Mouse (Mus musculus): ENCODE data around the gene Camk1g.

The Camk1g gene

DNA sequence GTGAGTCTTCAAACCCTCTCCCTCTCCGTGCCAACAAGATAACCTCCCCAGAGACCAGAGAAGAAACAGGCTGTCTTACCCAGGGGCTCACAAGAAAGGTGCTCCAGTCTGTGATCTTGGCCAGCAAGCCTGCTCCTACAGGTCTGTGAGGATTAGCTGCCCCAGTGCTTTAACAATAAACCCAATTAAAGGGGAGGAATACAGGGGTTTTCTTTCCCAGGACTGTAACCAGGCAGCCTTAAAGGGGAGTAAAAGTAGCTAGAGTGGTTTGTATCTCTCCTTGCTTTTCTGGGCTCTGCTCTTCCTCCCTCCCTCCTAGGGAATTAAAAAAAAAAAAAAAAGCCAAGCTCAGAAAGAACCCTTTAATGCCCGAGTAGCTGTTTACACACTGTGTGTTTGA lies at the start of gene Camk1g:
Camk1g (minus strand) TSS at position 203 of the 400 bp plus-strand sequence.
- DNase-seq, result no peak

DNA sequence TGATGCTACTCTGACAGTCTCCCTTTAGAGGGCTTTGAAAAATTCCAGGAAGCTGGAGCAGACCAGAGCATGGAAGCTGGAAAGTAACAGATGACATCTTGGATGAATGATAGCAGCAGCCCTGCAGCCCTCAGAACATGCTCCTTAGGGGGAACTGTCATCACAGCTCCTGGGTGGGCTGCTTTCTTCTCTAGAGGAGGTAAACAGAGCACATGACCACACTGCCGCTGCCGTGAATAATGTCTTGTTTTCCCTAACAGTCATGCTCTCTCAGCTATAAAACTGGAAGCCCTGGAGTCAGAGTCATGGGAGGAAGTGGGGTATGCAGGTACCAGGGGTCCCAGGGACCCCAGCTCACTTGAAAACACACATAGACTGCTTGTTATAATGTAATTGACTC lies 49.1 kb upstream of the Camk1g start:
- no peak for DNase-seq

DNA sequence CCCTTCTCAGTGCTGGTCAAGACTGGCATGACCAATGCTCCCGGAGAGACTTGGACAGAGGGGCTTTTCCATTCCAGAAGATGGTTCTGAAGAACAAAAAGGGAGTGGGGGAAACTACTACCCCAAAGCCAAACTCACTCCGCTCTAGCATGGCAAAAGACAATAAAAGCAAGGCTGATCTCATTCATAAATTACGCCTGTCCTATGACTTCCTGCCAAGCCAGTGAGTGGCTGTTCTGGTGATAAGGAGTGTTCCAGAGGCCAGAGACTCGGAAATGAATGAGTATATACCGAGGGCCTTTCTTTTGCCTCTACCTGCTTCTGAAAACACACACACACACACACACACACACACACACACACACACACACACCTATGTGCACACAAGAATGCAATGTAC lies 48.6 kb upstream of the Camk1g start:
- DNase-seq, result no peak

DNA sequence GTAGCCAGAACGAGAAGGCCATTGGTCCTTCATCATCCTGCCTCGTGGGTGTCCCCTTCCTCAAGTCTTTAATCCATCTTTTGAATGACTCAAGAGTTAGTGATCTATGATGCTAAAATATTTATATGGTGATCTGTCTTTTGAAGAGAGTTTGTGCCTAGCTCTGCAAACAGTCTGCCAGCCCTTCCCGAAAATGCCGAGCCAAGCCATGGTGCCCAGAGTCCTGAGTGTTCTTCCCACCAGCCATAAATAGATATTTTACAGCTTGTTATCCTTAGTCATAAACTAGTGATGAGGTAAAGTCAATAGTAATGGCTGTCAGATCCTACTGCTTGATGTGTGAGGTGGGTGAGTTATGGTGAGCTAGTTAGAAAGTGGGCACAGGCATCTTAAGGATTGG lies 44.0 kb upstream of the Camk1g start:
- no peak for DNase-seq

DNA sequence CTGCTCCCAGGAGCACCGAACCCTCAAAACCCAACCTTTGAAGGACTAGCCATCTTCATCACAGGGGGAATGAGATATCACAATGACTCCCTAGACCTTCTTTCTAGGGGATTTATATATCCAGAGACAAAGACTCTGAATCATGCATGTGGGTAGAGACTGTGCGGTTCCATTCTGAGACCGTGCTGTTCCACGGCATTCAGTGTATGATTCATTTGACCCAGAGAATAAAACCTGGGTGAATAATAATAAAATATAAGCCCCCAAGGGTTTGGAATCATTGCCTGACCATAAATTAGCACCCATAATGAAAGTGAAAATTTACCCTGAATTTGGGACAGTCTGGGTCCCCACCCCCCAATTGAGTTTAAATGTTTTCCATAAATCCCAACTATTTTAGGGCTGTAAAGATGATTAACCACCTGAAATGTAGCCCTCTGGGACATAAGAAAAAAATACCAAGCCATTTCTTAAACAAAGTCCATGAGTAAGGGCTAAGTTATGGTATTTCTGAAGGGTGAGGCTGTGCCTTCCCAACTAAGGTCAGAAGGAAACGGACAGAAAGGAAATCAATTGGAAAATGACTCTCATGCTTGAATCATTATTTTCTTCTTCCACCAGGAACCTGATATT lies 43.4 kb upstream of the Camk1g start:
- no peak for DNase-seq

DNA sequence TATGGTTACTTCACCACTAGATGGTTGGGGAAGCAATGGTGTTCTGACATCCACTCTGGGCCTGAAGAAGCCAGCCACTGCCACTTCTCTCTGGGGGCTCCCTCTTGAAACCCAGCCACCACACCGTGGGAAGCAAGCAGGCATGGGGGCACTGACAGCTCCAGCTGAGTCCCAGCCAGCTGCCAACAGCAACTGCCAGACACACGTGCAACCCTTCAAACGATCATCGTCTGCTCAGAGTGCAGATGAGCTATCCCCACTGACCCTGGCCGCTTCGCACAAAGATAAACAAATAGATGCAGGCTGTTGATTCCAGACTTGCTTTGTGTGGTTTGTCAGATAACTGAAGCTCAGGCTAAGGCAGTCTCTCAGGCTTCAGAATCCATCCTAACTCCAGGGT lies 37.4 kb upstream of the Camk1g start:
- no peak for DNase-seq

DNA sequence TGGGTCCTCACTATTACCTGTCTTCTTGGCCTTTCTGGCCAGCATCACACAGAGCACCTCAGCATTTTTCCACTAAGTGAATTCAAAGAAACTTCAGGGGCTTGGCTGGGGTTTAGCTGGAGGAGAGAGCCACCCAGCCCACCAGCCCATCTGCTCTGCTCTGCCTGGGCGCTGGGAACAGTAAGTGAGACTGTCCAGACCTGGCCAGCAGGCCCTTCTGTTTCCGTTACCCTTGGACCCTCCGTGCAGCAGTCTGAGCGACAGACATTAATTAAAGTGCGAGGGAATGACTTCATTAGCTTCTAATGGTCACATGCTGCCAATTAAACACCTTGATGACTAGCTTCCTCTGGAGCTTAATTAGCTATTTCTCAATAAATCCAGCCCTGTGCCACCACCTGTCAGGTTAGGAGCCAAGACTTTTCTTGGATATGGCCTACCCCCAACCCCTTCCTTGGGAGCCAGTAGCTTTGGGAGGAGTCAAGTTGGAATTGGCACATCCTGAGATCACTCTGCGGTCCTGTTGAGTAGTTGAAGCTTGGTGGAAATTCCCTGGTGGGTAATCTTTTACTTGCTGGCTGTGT lies 36.1 kb upstream of the Camk1g start:
- no peak for DNase-seq

DNA sequence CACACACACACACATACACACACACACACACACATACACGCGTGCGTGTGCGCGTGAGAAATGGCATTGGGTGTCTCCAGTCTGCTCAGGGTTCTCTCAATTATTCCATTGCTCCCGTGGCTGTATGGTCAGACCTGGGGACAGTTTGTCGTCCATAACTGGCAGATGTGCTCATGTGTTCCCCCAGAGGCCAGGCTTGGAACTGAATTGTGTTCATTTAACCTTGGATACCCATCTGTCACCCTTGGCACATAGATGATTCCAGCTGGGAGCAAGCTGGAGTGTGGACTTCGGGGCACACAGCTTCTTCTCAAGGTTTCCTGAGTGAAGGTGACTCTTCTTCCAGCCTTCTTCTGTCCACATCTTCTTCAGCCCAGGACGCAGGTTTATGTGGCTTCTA lies 31.6 kb upstream of the Camk1g start:
- DNase-seq, result no peak

DNA sequence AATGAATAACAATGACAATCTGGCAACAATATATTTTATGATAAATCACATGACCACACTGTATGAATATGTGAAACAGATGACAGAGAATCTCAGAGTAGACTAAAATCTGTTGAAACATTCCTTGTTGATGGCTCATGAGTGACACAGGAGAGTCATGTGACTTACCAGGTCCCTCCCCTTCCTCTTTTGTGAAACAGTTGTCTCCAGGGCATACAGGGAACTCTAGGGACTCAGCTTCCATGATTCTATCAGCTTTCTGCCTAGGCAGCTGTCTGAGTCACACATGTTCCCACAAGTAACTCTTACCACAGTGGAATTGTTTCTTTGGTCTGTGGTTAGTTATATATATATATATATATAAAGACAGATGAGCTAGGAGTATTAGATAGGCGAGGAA lies 30.2 kb upstream of the Camk1g start:
- no peak for DNase-seq

DNA sequence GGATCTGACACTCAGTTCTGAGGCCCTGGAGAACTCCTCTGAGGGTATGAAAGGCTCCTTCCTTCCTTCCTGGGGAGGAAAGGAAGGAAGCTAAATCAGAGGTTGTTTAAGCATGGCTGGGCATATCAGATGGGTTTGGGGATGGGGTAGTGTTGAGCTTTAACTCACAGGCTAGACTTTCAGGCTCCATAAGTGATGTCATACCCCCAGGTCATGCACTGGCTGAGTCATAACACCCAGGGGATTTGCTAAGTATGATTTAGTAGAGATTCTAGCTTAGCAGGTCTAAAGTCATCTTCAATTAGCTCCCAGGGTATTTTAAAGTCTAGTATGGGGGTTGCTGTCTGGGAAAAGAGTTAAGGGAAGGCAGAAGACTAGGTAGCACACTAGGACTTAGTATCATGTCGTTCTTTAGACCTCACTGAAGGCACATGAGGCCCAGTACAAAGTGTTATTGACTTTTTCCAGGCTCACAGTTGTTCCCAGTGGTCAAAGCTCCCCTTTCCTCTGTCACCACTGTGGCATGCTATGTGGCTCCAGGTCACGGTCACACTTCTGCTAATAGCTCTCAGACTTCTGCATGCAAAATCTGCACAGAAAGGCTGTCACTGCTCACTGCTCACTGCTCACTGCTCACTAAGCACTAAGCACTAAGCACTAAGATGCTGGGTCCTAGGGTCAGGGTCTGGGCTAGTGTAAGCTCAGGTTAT lies 28.8 kb upstream of the Camk1g start:
- no peak for DNase-seq

DNA sequence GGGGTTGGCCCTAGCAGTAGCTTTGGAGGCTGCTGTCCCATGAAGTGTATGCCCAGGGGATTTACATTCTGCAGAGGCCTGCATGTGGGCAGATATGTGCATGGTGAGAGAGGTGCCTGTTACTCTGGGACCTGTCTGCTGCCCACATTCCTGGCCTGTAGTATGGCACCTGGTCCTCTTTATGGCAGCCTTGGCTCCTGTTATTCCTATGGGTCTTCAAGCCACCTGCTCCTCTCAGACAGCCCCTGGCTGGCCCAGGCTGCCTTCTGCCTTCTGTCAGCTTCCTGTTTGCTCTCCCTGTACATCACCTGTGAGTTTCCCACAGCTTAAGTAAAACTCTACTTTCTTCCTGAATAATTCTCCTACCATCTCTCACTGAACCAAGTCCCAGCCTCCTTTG lies 27.0 kb upstream of the Camk1g start:
- DNase-seq, result no peak

DNA sequence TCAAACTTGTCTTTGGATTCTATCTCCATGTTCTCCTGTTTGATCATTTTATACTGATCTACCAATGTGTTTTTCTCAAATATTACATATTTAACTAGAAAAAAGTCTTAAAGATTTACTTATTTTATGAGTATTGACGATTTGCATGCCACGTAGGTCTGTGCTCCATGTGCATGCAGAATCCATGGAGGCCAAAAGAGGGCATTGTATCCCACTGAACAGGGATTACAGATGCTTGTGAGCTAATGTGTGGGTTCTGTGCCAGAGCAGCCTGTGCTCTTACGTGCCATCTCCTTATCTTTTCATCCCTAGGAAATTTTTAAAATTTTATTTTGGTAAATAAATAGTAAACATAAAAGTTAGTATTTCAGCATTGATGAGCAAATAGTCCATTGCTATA lies 22.2 kb upstream of the Camk1g start:
- DNase-seq, result no peak

DNA sequence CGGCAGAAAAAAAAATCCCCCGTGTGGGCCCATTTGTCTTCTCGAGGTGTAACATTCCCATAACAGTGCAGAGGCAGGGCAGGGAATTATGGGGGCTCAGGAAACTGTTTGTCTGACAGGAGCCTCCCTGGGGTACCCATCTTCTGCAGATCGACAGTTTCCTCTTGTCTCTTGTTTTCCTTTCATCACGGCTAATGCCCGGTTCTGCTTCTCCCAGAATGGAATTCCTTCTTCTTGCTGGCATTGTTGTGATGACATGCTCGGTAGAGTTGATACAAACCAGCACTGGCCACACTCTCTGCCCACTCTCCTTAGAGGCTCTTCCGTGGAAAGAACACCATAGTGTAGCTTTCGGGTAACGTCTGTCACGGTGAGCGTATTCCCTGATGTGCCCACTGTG lies 19.9 kb upstream of the Camk1g start:
- no peak for DNase-seq

DNA sequence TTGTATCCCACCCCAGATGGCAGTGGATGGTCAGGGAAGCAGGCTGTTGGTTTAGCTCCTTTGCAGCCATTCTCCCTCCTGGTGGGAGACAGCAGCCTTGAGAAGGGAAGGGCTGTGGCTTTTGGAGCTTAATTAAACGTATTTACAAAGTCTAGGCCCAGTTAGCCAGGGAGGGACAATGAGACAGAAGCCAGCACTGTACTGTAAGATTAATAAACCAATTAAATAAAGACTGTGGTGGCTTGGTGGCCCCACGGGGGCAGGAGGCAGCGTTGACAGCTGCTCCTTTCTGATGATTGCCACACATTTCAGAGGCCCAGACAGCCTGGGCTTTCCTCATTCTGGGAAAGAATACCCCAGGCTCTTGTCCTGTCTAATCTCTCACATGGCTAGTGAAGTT lies 19.4 kb upstream of the Camk1g start:
- DNase-seq, result no peak

DNA sequence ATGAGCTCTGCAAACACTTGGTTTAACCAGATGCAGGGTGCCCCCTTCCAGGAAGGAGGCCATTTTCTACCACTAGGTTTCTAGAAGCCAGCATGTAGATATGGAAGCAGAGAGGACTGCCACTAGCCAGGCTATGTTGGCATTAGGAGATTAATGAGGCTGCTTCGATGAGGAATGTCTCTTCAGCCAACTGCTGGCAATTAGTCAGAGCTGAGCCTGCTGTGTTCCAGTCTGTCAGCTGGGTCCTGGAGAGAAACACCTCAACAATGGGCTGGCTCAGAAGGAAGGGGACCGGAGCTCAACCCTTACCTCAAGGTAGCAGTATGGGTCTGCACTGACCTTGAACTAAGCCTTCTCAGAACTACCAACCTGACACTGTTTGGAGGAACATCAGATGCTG lies 17.1 kb upstream of the Camk1g start:
- DNase-seq, result no peak

DNA sequence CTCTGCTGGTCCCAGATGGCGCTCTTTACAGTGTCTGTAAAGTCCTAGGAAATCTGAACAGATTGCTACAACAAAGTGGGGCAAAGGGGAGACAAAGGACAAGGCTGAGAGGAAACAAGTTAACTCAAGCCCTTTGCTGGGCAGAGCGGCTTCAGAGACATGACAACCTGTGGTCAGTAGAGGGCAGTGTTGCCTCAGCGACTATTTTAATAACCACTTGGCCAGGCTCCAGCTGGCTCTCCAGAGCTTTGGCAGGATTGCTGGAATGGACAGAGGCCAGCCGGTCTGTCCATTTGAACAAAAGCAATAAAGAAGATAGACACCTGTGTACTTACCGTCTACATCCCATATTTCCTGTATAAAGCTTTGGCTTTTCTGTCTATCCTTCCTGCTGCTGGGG lies 16.0 kb upstream of the Camk1g start:
- DNase-seq, result peak; percentile 88

DNA sequence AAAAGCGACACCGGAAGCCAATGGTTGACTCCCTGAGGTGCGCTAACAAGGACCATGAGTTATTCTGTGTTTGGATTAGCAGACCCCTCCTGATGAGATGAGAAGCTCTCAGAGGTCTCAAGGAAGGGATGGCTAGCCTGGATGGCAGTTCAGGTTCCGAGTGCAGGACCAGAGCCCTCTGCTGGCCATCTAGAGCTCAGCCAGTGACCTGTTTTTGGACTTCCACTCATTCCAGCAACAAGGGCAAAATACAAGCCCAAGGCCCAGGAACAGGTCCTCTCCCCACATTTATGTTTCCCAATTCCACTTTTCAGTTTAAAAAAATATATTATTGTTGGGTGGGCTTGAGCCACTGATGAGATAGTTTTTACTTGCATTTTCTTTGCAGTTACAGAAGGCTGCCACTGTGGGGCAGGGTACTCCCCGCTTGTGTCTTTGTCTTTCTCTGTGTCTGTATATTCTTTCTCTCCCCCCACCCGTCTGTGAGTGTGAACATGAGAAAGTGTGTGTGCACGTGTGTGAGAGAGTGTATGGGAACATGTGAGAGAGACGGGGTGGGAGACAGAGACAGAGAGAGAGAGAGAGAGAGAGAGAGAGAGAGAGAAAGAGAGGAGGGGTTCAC lies 12.9 kb upstream of the Camk1g start:
- peak; percentile 59 for DNase-seq

DNA sequence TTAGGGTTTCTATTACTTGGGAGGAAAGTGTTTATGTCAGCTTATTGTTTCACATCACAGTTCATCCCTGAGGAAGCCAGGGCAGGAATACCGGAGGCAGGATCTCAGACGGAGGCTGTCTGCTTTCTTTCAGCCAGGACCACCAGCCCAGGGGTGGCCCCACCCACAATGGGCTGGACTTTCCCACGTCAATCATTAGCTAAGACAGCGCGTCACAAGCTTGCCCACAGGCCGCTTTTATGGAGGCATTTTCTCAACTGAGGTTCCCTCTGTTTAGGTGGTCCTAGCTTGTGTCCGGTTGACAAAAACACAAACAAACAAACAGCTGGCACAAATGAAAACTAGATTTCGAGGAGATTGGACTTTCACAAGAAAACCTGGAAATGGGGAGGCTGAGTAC lies 12.3 kb upstream of the Camk1g start:
- DNase-seq, result peak; percentile 31

DNA sequence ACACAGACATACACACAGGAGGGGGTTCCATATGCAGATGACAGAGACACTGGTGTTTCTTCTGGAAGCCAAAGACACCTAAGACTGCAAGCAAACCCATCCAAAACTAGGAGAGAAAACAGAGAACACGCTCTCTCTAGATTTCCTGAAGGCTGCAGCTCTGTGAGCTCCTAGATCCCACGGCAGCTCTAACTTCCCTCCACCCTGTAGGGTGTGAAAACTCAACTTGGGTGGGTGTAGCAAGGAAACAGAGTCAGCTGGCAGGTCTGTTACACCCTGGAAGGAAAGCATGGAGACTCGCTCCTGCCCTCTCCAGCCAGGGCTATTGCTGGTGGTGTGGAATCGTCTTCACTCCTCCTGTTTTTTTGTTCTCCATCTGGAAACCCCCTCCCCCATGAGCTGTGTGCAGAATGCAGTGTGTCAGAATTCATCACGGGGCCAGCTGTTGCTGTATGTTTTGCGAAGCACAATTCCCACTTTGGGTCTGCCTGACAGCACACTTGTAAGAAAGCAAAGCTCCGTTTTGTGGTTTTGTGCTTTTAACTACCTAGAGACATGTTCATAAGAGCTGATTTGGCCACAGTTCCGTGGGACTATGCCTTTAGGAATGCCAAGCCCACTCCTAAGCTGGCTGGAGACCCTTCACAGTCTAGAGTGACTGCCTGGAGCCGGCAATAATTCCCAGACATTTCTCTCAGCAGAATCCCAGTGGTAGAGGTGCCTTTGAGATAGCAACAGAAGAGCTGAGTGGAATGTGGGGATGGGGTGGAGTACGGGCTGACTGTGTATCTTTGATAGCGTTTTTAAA lies 11.7 kb upstream of the Camk1g start:
- DNase-seq, result no peak

DNA sequence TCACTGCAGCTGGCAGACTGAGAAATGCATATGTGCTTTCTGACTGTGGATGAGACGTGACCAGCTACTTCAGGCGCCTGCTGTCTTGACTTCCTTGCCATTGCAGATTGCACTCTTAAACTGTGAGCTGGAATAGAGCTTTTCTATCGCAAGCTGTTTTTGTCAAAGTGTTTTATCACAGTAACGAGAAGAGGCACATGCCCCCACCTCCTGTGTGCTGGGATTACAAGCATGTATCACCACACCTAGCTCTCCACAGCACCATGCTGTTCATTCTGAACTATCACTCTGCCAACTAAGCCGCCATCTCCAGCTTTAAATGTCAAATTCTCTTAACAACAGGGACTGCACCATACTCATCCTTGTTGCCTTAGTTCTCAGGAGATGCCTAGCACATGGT lies 10.8 kb upstream of the Camk1g start:
- no peak for DNase-seq

DNA sequence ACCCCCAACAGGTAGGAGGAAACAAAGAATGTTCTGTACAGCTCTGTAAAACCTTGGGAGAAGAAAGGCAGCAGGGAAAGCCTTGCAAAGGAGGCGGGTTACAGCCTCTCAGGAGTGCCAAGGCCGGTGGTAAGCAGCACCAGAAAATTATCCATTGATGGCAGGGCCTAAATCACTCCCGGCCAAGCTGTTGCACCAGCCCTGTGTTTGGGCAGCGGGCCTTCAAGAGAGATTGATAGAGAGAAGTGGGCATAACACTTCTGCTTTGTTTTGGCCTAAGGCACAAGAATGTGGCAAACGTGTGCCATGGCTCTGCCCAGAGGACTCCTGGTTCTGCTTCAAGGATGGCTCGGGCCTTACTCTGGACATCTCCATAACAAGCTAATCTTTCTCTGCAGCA lies 9.5 kb upstream of the Camk1g start:
- DNase-seq, result no peak

DNA sequence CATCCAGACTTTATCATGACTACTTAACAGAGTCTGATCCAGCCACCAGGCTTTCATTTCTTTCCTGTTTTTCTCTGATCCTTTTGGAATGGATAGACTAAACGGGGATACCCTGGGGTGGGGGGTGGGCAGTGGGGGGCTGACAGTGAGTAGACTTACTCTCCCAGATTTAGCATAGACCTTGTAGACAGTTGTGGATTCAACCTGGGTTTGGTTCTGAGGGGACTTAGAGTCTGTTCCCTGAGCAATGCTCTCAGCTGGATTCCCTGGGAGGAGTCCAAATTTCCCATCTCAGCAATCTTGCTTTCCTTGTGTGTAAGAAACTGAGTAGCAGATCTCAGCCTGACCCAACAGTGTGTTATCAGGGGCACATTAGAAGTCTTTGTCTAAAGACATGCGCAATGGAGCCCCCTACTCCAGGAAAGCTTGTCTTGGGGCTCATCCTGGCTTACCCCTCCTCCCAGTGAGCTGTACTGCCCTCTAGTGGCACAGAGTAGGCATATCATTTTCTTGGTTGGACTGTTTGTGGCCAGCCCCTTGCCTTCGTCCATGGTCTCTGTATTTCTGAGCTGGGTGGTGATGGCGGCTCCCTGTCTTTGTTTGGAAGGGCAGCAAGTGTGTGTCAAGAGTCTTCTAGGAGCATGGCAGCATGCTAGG lies 6.5 kb upstream of the Camk1g start:
- peak; percentile 42 for DNase-seq

DNA sequence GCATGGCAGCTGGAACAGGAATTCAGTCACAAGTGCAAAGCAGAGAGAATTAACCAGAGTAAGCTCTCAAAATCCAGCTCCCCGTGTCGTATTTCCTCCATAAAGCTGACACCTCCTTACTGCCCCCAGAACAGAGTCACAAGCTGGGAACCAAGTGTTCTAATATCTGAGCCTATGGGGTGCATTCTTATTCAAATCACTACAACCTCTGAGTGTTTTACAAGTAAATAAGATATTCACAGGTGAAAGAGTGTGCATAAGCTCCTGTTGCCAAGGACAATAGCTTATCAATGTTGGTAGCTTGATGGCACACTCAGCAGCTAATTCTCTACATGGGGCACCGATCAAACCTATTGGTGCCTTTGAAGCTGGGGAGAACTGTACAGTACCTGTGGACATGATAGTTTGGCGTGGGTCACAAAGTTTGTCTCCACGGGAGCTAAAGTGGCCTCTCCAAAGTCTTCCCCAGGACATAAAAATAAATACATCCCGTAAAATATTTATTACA lies 3.9 kb upstream of the Camk1g start:
- no peak for DNase-seq
